Mouse (Mus musculus): ENCODE data around the gene Cul3. TPM values are rescaled to one million over a fixed set of nuclear protein-coding genes. Genes with fewer than 3 reads are reported as not detected.

Gene Cul3
- polyA plus RNA-seq, 1 experiment from 2014 or later, result 36.6 TPM

DNA sequence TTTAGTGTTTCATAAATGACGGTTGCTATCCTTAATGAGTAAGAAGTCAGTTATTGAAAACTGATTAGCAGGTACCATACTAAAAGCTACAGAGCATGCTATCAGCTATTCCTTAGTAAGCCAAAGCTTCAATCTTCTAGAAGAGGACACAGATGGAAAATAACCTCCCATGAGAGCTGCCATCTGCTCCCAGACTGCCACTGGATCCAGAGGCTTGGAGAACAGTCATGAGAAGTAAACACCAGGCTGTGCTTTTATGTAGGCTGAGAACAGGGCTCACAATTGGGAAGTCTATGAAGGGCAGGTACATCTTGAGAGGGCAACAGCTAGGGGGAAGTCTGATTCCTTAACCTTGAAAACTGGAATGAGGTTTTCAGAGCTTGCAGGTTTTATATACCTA is 79.8 kb downstream of the Cul3 start:
- WGBS, result 75% methylated on average over 1 of the region's 1 CpGs
- no peak for ATAC-seq

GRCm38 (mm10) chr1:80258632-80259031 is 81.6 kb downstream of the Cul3 start:
- Histone ChIP-seq H3K9ac (replicated peaks) (no peak overlapping the region), H3K27me3 (no peaks in the 10 kb centered on the region), H3K4me1 (replicated peaks) (peaks cover 3% of the 10 kb centered on the region; the same call in 1 of the 2 replicates), H3K4me2 (replicated peaks) (no peak overlapping the region), H3K27ac (no peak overlapping the region), H3K4me3 (replicated peaks) (no peak overlapping the region), H3K9me3 (no peaks in the 10 kb centered on the region), H3K36me3 (no peaks in the 10 kb centered on the region)
- WGBS, result 75% methylated on average over 4 of the region's 4 CpGs
- ATAC-seq, result peak; percentile 47; the same call in 1 of the 2 replicates

More for the DNA sequence above, 79.8 kb downstream of the Cul3 start:
- Histone ChIP-seq H3K27me3 (no peaks in the 10 kb centered on the region), H3K4me2 (replicated peaks) (no peak overlapping the region), H3K27ac (no peak overlapping the region), H3K9ac (replicated peaks) (no peak overlapping the region), H3K4me1 (replicated peaks) (peaks cover 3% of the 10 kb centered on the region; the same call in 1 of the 2 replicates), H3K36me3 (no peaks in the 10 kb centered on the region), H3K9me3 (no peaks in the 10 kb centered on the region), H3K4me3 (replicated peaks) (no peak overlapping the region)

- H3K4me3 ChIP-seq (replicated peaks), result no peak overlapping the region
- no peak overlapping the region for H3K4me2 ChIP-seq (replicated peaks)
- H3K9me3 ChIP-seq, result no peaks in the 10 kb centered on the region
- H3K4me1 ChIP-seq (replicated peaks), result no peaks in the 10 kb centered on the region
- no peaks in the 10 kb centered on the region for H3K27me3 ChIP-seq
- no peak for ATAC-seq
- no peaks in the 10 kb centered on the region for H3K36me3 ChIP-seq
- H3K27ac ChIP-seq, result no peak overlapping the region
- H3K9ac ChIP-seq (replicated peaks), result no peak overlapping the region
These were observed 87.0 kb downstream of the Cul3 start for GRCm38 (mm10) chr1:80253309-80253708.

- Histone ChIP-seq H3K9me3 (no peaks in the 10 kb centered on the region), H3K36me3 (no peaks in the 10 kb centered on the region), H3K4me1 (replicated peaks) (no peaks in the 10 kb centered on the region), H3K9ac (replicated peaks) (no peak overlapping the region), H3K27me3 (no peaks in the 10 kb centered on the region), H3K27ac (no peak overlapping the region), H3K4me2 (replicated peaks) (no peak overlapping the region), H3K4me3 (replicated peaks) (no peak overlapping the region)
- no peak for ATAC-seq
- WGBS, result 96% methylated on average over 5 of the region's 5 CpGs
These were observed 90.0 kb downstream of the Cul3 start for GRCm38 (mm10) chr1:80250247-80250646.

GRCm38 (mm10) chr1:80247131-80247530 is 93.1 kb downstream of the Cul3 start:
- Histone ChIP-seq H3K27me3 (no peaks in the 10 kb centered on the region), H3K9me3 (no peaks in the 10 kb centered on the region), H3K9ac (replicated peaks) (no peak overlapping the region), H3K36me3 (no peaks in the 10 kb centered on the region), H3K27ac (no peak overlapping the region), H3K4me1 (replicated peaks) (no peaks in the 10 kb centered on the region), H3K4me2 (replicated peaks) (no peak overlapping the region), H3K4me3 (replicated peaks) (no peak overlapping the region)
- ATAC-seq, result no peak

GRCm38 (mm10) chr1:80244123-80244522 is 96.2 kb downstream of the Cul3 start:
- no peak for ATAC-seq
- Histone ChIP-seq H3K27me3 (no peaks in the 10 kb centered on the region), H3K9me3 (no peaks in the 10 kb centered on the region), H3K4me1 (replicated peaks) (peaks cover 5% of the 10 kb centered on the region), H3K36me3 (no peaks in the 10 kb centered on the region), H3K9ac (replicated peaks) (no peak overlapping the region), H3K4me3 (replicated peaks) (no peak overlapping the region), H3K27ac (no peak overlapping the region), H3K4me2 (replicated peaks) (no peak overlapping the region)
- WGBS, result 71% methylated on average over 3 of the region's 3 CpGs

- Histone ChIP-seq H3K27me3 (0 out of 2 replicates have a peak, but pooled peaks cover 4% of the 10 kb centered on the region), H3K4me2 (replicated peaks) (no peak overlapping the region), H3K4me1 (replicated peaks) (peaks cover 17% of the 10 kb centered on the region), H3K9me3 (no peaks in the 10 kb centered on the region), H3K4me3 (replicated peaks) (no peak overlapping the region), H3K27ac (no peak overlapping the region), H3K36me3 (no peaks in the 10 kb centered on the region), H3K9ac (replicated peaks) (no peak overlapping the region)
- no peak for ATAC-seq
- 98% methylated on average over 6 of the region's 6 CpGs for WGBS
These were observed 98.7 kb downstream of the Cul3 start for GRCm38 (mm10) chr1:80241579-80241978.

DNA sequence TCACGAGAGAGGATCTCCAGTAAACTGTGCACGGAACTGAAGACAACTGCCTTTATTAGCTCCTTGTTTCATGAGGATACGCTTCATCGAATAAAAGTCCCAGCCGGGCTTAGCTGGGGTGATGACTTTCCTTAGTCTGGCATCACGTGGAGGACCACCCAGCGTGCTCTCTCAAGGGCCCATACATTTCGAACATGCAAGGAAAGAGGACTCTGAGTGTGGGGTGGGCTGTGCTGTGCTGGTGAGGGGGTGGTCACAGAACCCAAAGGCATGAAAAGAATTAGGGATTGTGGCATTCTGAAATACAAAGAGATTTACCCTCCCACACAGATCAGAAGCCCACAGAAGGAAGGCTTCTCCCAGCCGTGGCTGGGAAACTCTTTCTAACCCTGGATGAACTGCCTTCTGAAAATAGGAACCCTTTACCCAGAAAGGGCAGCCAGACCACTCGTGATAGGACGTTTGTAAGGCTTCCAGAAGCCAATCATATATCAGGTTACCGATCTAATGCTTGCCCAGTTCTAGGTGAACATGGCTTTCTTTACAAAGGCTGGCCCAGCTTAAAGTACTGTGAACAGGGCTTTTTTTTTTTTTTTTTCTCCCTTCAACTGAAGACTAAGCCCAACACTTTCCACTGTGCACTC is 100.1 kb downstream of the Cul3 start:
- H3K4me2 ChIP-seq (replicated peaks), result no peak overlapping the region
- 0 out of 2 replicates have a peak, but pooled peaks have one; percentile 25 for ATAC-seq
- 0 out of 2 replicates have a peak, but pooled peaks cover 4% of the 10 kb centered on the region for H3K27me3 ChIP-seq
- no peaks in the 10 kb centered on the region for H3K9me3 ChIP-seq
- no peaks in the 10 kb centered on the region for H3K36me3 ChIP-seq
- no peak overlapping the region for H3K9ac ChIP-seq (replicated peaks)
- 5% methylated on average over 12 of the region's 12 CpGs for WGBS
- H3K27ac ChIP-seq, result no peak overlapping the region
- peaks cover 17% of the 10 kb centered on the region for H3K4me1 ChIP-seq (replicated peaks)
- H3K4me3 ChIP-seq (replicated peaks), result no peak overlapping the region

DNA sequence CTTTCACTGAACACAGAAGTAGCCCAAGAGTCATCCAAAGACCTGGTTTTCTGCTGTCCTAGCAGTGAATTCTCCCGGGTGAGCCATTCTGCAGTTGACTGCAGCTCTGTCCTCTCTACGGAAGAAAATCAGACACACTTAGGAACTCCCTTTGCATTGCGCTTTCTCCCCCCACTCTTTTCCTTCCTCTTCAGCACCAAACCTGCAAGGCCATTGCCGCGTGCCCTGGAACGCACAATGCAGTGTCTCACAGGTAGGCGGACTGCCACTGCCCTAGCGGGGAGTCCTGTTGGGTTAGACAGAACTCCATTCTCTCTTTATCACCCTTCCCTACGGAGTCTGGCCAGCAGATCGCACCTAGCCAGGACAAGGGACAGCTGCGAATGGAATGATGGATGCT is 100.8 kb downstream of the Cul3 start:
- 0 out of 2 replicates have a peak, but pooled peaks cover 4% of the 10 kb centered on the region for H3K27me3 ChIP-seq
- no peak overlapping the region for H3K27ac ChIP-seq
- 69% methylated on average over 11 of the region's 11 CpGs for WGBS
- H3K36me3 ChIP-seq, result no peaks in the 10 kb centered on the region
- no peaks in the 10 kb centered on the region for H3K9me3 ChIP-seq
- H3K4me3 ChIP-seq (replicated peaks), result no peak overlapping the region
- peaks cover 17% of the 10 kb centered on the region for H3K4me1 ChIP-seq (replicated peaks)
- no peak for ATAC-seq
- no peak overlapping the region for H3K4me2 ChIP-seq (replicated peaks)
- no peak overlapping the region for H3K9ac ChIP-seq (replicated peaks)

DNA sequence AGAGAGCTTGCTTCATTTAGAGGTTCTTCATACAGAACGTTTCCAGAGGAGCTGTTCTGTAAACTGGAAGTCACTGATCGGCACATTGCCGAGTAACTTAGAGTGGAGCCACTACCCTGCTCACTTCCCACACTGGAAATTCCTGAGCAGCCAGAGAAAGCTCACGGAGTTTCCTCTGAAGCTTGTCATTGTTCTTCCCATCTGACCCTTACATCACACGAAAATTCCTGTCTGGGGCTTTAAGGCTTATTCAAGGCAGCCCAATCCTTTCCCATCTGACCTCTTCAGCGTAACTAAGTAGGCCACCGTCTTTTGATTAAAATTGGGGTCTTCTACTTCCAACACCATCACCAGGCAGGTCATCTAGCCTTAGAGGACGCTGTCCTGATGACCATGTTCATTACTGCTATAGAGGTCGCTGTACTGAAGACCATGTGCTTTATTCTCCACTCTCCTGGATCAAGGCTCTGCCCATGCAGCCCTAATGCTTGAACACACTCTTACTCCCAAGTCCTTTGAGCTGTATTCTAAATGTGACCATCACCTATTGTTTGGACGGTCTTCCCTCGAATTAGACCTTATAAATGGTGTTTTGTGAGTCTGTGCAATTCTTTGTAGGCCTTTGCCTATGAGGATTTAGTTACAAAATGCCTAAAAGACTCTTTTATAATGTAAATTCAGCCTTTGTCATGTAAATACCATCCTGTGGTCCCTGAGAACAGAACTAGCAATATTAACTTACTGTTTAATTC is 103.2 kb downstream of the Cul3 start:
- no peaks in the 10 kb centered on the region for H3K36me3 ChIP-seq
- 0 out of 2 replicates have a peak, but pooled peaks have one; percentile 57 for ATAC-seq
- H3K4me3 ChIP-seq (replicated peaks), result no peak overlapping the region
- H3K9me3 ChIP-seq, result no peaks in the 10 kb centered on the region
- H3K27me3 ChIP-seq, result 0 out of 2 replicates have a peak, but pooled peaks cover 4% of the 10 kb centered on the region
- H3K9ac ChIP-seq (replicated peaks), result no peak overlapping the region
- H3K4me1 ChIP-seq (replicated peaks), result peaks cover 17% of the 10 kb centered on the region
- no peak overlapping the region for H3K4me2 ChIP-seq (replicated peaks)
- peak overlapping the region; percentile 30; the same call in 1 of the 2 replicates for H3K27ac ChIP-seq
- 29% methylated on average over 11 of the region's 11 CpGs for WGBS

DNA sequence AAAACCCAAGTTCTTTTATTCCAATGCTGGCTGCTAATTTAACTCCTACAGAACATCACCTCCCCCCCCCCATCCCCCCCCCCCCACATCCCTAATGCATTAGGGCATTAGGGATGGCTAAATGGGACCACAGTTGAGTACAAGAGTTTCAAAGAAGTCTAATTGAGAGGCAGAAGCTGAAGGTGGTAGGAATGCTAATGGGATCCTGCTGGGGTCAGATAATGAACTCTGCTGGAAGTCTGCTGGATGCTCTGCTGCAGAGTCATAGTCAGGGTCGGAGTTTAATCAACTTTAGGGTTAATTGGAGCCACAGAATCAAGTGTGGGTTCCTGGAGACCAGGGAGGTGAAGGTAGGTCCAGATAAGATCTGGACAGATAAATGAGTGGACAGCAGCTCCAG is 104.2 kb downstream of the Cul3 start:
- WGBS, result 6% methylated on average over 1 of the region's 1 CpGs
- no peak for ATAC-seq
- Histone ChIP-seq H3K4me1 (replicated peaks) (peaks cover 17% of the 10 kb centered on the region), H3K4me3 (replicated peaks) (no peak overlapping the region), H3K27ac (no peak overlapping the region), H3K9ac (replicated peaks) (no peak overlapping the region), H3K36me3 (no peaks in the 10 kb centered on the region), H3K4me2 (replicated peaks) (no peak overlapping the region), H3K27me3 (0 out of 2 replicates have a peak, but pooled peaks cover 4% of the 10 kb centered on the region), H3K9me3 (no peaks in the 10 kb centered on the region)

- ATAC-seq, result no peak
- no peak overlapping the region for H3K4me3 ChIP-seq (replicated peaks)
- H3K27ac ChIP-seq, result no peak overlapping the region
- H3K27me3 ChIP-seq, result no peaks in the 10 kb centered on the region
- WGBS, result 63% methylated on average over 1 of the region's 1 CpGs
- no peak overlapping the region for H3K4me2 ChIP-seq (replicated peaks)
- no peaks in the 10 kb centered on the region for H3K9me3 ChIP-seq
- H3K4me1 ChIP-seq (replicated peaks), result no peaks in the 10 kb centered on the region
- H3K9ac ChIP-seq (replicated peaks), result no peak overlapping the region
- H3K36me3 ChIP-seq, result no peaks in the 10 kb centered on the region
These were observed 109.7 kb downstream of the Cul3 start for GRCm38 (mm10) chr1:80230612-80231011.

All from midbrain, embryonic 13.5 days (tissue).